Mouse (Mus musculus): ENCODE measurements at regions not wholly inside any gene's neighbourhood (a gene's known extent, or its start where the extent isn't known, plus 50 kb on each side); places are given as distances from the start of the nearest gene placed in this dataset.

GRCm38 (mm10) chr17:47069206-47069605 is 58.9 kb upstream of the Ubr2 start:
- no peak for ATAC-seq (replicated peaks in 1 of 2; ENCODE audit: insufficient read depth in 1 of 2, low FRiP score in 2 of 2, low TSS enrichment in 1 of 2, low read depth in 1 of 2, poor library complexity in 2 of 2, severe bottlenecking in 2 of 2)

DNA sequence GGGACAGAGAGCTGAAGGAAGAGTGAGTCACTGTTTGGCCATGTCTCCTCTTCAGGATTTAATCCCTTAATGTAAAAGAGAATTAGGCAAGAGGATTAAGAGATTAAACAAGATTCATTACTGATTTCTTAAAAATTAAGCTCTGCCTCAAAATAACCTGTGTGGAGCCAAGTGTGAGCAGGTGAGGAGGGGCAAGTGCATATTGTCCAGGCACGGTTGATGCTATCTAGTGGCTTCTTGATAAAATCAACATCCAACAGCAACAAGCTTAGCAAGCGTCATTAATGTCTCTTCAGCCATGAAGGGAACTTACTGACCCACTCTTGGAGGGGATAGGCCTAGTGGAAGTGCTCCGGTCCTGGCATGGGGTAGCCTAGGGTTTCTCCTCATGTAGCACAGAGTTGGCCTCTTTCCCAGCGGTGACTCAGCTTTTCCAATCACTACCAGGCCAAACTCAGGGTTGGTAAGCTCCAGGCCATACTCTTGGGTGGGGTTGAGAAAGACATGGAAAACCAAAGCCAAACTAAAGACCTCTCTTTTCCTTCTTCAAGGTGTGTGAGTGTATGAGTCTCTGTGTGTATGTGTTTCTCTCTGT is 55.0 kb upstream of the Ubr2 start:
- no peak for ATAC-seq (replicated peaks in 1 of 2; ENCODE audit: insufficient read depth in 1 of 2, low FRiP score in 2 of 2, low TSS enrichment in 1 of 2, low read depth in 1 of 2, poor library complexity in 2 of 2, severe bottlenecking in 2 of 2)

DNA sequence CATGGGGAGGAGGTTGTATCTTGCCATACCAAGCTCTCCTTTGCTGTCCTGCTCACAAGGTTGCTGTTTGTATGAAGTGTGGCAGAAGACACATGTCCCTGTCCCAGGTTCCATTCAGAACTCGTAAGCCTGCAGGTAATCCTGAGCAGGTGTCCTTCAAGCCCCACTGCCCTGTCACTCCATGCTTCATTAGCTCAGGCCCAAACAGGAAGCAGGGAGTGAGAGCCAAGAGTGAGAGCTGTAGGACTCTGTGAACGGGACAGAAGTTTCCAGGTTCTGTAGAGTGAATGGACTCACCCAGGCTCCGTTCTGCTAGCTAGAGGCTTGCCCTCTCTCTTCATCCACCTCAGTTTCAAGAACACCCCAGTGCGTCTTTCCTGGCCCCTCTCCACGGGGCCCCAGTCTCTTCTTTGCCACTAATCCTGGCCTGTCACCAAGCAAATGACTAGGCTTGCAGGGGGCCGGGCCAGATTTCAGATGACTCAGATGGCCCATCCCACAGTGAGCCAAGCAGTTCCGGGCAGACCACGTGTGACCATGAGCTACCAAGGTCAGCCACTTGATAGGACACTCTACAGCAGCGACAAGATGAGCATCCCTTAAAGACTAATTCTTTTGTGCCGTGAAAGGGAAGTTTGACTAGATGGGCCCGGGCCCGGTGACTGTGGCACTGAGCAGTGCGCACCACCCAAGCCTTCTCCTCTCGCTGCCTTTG is 54.4 kb upstream of the Ubr2 start:
- ATAC-seq (replicated peaks in 1 of 2; ENCODE audit: insufficient read depth in 1 of 2, low FRiP score in 2 of 2, low TSS enrichment in 1 of 2, low read depth in 1 of 2, poor library complexity in 2 of 2, severe bottlenecking in 2 of 2): no peak

GRCm38 (mm10) chr17:47064006-47064405 is 53.6 kb upstream of the Ubr2 start:
- ATAC-seq (replicated peaks in 1 of 2; ENCODE audit: insufficient read depth in 1 of 2, low FRiP score in 2 of 2, low TSS enrichment in 1 of 2, low read depth in 1 of 2, poor library complexity in 2 of 2, severe bottlenecking in 2 of 2): no peak

GRCm38 (mm10) chr17:47061031-47061620 is 50.8 kb upstream of the Ubr2 start:
- no peak for ATAC-seq (replicated peaks in 1 of 2; ENCODE audit: insufficient read depth in 1 of 2, low FRiP score in 2 of 2, low TSS enrichment in 1 of 2, low read depth in 1 of 2, poor library complexity in 2 of 2, severe bottlenecking in 2 of 2)

Data from hematopoietic stem cell, adult 5-6 weeks (primary cell).